Mouse (Mus musculus) thymus, adult 2 months (tissue): ENCODE measurements around the gene Ptx4.

Source experiments
- CTCF ChIP-seq: fragments of 200-500 bp; IDR thresholded peaks from 2 replicates; pipeline ENCODE4 v1.5.1; 2012; ENCODE audit warnings: mild to moderate bottlenecking, control low read depth, low read length, moderate library complexity, borderline replicate concordance; ENCODE audit not compliant: control insufficient read depth, poor library complexity, insufficient read depth; ENCODE audit errors: extremely low read depth
- POLR2A ChIP-seq: fragments of 200-500 bp; IDR thresholded peaks from 2 replicates; pipeline ENCODE4 v1.6.1; 2012; ENCODE audit warnings: mild to moderate bottlenecking, low read length, control low read depth, moderate library complexity; ENCODE audit not compliant: control insufficient read depth, poor library complexity, insufficient read depth; ENCODE audit errors: extremely low read depth

DNA sequence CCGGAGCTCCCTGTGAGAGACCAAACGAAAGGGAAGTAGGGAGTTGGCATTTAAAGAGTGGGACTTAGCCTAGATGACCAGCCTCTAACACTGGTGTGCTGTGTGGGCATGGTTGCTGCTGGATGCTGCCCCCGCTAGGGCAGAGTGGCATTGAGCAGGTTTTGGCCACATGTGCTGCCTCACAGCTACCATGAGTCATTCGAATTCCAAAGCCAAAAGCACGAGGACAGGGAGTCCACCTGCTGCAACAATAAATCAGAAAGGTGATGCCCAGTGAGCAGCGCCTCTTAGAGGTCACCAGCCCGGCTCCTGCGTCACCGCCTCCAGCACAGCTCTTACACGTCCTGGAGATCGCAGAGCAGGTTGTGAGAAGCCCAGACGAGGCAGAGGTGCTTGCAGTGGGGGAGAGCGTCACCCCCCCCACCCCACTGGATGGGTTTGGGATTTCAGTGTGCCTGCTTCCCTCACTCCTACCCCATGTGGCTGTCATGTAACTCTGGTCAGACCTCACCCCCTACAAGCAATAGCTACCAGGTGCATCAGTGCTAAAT lies 35.6 kb upstream of the Ptx4 start:
- no peak for TF ChIP-seq CTCF
- TF ChIP-seq POLR2A, result no peak
